Mouse (Mus musculus): Measurements from ENCODE around the gene F11r.

DNA sequence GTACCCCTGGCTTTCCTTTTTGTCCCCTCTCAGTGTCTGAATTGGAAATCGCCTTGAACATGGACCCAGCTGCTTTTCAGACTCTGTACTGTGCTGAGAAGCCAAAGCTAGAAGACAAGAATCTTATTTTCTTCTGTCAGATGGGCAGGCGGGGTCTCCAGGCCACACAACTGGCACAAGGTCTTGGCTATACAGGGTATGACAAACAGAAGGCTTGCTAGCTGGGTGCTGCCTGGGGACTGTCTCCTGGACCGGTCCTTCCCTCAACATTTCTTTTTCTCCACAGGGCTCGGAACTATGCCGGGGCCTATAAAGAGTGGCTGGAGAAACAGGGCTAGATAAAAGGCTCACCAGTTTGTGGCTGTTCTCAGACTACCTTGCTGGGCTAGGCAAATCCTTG, 17.4 kb upstream of the F11r start:
- TF ChIP-seq CTCF (IDR thresholded peaks at IDR 0.05) (no peak), POLR2A (IDR thresholded peaks at IDR 0.05; ENCODE audit: insufficient read depth, low read depth, low read length) (no peak), EP300 (IDR thresholded peaks at IDR 0.05; ENCODE audit: insufficient read depth, low read depth, low read length) (no peak)

Measured in heart, adult 2 months (tissue).